Mouse (Mus musculus): ENCODE results near the gene Slc35e3. TPM values are rescaled to one million over a fixed set of nuclear protein-coding genes. Genes with fewer than 3 reads are reported as not detected.
"Not testable (repeated sequence)": the region's sequence is repeated elsewhere in the genome, so short reads cannot be mapped to it uniquely, and the experiment has no call there.

Gene Slc35e3
- total RNA-seq, 2 experiments from 2014 or later, result 15.1 to 15.6 TPM

DNA sequence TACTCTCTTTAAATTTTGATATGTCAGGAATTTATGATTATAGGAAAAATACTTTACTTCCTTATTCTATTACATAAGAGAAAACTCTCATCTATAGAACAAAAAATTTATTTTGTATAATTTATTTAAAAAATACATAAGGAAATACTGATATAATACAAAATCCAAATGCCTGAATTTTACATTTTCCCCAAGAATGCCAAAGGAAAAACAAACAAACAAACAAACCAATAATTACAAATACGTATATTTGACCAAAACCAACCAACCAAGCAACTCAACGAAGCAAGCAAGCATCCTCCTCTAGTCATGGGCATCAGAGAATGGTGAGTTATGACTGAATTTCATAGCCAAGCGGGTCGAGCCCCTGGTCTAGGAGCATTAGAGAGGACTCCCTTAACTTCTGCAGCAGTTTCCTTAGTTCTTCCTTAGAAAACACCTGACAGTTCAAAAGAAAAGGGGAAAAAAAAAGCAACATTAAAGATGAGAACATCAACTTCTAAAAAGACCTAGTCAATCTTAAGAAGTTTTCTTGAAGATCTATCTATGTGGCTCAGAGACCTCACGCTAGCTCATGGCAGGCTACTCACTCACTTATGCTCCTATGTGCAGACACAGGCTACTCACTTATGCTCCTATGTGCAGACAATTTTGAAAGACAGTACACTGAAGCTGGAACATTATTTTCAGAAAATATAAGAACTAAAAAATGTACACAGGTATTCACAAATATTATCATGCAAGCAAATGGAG lies 4.5 kb upstream of the Slc35e3 start:
- no peak for DNase-seq

DNA sequence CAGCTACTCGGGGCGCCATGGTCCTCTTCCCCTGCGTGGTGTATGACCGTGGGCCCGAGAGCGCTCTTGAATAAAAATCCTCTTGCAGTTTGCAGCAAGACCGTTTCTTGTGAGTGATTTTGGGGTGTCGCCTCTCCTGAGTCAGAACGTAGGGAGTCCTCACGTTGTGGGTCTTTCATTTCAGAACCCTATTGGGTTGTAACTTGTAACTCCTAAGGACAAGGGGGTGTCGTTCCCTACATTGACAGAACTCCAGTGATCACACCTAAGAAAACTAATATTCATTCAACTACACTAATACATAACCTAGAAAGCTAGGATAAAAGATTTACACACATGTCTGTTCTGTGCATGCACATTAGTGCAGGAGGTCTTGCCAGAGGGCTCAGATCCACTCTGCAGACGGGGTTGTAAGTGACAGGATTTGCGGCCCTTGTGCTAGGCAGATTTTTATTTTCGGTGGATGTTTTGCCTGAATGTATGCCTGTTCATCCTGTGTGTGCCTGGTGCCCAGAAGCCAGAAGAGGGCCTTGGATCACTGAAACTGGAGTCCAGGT lies 3.7 kb upstream of the Slc35e3 start:
- DNase-seq, result no peak

- DNase-seq, result no peak
These were observed 3.0 kb upstream of the Slc35e3 start for GRCm38 (mm10) chr10:117749050-117749686.

DNA sequence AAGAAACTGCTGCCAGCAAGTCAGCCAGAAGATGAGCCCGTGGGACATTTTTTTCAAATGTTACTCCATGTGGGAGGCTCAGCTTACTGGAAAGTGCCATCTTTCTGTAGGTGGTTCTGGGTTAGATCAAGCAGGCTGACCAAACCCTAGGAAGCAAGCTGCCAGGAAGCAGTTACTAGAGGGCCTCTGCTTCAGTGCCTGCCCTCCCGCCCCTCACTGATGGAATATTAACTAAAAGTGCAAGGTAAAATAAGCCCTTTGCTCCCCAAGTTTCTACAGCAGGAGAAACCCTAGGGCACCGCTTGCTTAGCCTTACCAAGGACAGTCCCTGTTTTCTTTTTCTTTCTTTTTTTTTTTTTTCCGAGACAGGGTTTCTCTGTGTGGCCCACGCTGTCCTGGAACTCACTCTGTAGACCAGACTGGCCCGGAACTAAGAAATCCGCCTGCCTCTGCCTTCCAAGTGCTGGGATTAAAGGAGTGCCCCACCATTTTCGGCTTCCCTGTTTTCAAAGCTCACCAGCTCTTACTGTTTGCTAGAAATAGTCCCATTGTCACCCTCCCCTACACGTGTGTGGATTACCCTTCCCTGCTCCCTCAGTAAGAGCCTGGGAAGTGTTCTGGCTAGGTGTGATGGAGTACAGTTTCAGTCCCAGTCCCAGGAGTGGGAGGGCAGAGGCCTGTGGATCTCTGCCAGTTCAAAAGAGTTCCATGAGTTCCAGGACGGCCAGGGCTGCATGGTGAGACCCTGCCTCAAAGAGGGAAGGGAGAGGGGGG lies 2.3 kb upstream of the Slc35e3 start:
- no peak for DNase-seq

DNA sequence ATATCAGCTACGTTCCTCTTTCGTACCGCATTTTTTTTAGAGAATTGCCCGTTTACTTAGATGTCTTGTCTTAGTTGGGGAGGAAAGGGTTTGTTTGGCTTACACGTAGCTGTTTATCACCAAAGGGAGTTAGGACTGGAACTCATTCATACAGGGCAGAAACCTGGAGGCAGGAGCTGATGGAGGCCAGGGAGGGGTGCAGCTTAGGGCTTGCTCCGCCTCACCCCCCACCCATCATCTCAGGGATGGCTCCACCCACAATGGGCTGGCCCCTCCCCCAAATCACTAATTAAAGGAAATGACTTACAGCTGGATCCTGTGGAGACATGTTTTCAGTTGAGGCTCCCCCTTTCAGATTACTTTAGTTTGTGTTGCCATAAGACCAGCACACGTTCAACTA lies 1.5 kb upstream of the Slc35e3 start:
- no peak for DNase-seq

DNA sequence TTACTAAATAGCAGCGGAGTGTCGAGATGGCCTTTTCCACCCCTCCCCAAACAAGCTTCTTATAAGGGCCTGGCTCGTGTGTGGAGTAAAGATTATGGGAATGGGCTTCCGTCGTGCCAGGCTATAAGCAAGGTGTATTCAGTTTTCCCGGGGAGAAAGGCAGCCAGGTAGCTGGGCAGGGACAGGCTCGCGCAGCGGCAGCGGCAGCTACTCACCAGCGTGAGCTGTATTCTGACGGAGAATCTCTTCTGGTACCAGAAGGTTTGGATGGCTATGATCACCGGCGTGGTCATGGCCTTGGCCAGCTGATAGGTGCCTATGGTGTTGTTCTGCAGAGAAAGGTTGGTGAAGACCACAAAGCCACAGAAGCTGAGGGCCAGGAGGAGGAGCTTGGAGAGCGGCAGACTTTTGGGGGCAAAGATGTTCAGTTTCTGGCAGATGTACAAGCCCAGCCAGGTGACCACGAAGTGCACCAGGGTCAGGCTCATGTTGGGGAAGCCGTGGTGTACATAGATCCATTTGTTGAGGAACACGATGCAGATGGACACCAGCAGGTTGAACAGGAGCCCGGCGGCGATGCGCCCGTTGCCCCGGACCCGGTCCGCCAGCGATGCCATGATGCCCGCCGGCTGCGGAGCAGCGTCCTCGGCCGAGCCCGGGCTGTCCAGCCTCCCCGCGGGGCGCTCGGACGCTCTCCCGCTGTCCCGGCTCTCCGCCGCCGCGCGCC lies 432 bp downstream of the Slc35e3 start:
- DNase-seq, result peak in 1 of 2 experiments; percentile 35

- no peak for DNase-seq
These were observed 2.2 kb downstream of the Slc35e3 start for GRCm38 (mm10) chr10:117743917-117744316.

GRCm38 (mm10) chr10:117743182-117743581 lies 3.0 kb downstream of the Slc35e3 start:
- no peak for DNase-seq

- DNase-seq, result no peak
These were observed 3.5 kb downstream of the Slc35e3 start for GRCm38 (mm10) chr10:117742618-117743017.

GRCm38 (mm10) chr10:117741698-117742475 lies 4.3 kb downstream of the Slc35e3 start:
- no peak for DNase-seq

- no peak for DNase-seq
These were observed 5.2 kb downstream of the Slc35e3 start for GRCm38 (mm10) chr10:117740921-117741320.

GRCm38 (mm10) chr10:117740171-117740570 lies 6.0 kb downstream of the Slc35e3 start:
- no peak for DNase-seq

- no peak for DNase-seq
These were observed 6.6 kb downstream of the Slc35e3 start for GRCm38 (mm10) chr10:117739648-117739948.

DNA sequence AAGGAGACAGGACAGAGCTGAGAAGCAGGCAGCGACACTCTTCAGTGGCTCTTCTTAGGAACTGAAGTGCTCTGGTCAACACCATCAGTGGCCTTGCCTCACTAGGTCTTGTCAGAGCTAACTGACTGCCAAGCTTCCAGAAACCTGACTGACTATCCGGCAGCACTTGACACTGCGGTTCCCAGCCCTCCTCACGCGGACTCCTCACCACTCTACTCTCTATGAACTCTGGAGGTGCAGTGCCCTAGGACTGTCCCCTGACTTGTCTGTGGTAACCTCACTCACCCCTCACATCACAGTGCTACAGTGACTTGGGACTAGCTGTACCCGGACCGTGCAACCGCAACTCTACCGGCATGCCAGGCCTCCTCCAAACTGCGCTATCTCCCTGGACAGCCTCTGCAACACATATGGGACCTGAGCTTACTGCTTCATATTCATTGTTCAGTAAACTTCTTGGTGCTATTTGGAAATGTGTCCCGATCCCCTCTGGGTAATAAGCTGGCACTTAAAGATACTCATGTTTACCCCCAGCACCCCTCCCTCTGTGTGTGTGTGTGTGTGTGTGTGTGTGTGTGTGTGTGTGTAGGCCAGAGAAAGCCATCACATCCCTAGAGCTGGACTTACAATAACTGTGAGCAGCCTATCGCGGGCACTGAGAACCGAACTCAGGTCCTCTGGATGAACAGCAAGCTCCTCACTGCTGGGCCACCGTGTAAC lies 7.1 kb downstream of the Slc35e3 start:
- no peak for DNase-seq

- DNase-seq, result no peak
These were observed 7.8 kb downstream of the Slc35e3 start for GRCm38 (mm10) chr10:117738140-117738921.

DNA sequence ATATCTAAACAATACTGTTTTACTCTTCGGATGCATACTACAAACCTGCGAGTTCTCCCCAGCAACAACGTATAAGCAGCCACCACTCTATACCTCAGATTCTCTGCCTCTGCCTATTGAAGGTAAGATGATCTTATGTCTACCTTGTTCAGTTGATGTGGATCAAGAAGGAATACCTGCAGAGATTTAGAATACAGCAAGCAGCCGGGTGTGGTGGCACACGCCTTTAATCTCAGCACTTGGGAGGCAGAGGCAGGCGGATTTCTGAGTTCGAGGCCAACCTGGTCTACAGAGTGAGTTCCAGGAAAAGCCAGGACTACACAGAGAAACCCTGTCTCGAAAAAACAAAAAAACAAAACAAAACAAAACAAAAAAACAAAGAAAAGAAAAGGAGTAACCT lies 8.7 kb downstream of the Slc35e3 start:
- DNase-seq, result not testable (repeated sequence)

DNA sequence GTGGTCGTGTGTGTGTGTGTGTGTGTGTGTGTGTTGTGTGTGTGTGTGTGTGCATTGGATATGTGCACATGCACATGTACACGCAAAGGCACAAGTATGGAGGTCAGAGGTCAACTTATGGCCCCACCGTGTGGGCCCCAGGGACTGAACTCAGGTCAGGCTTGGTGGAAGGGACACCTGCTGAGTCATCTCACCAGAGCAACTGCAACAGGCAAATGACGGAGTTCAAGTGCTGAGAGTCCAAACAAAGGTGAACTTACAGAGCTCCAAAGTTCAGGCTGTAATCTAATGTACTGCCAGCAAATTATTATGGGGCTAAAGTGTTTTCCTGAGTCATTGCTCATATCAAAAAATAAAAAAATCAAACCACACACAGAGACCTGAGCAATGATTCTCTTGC lies 9.1 kb downstream of the Slc35e3 start:
- no peak for DNase-seq

- DNase-seq, result no peak
These were observed 9.6 kb downstream of the Slc35e3 start for GRCm38 (mm10) chr10:117736573-117736972.

- not testable (repeated sequence) for DNase-seq
These were observed 10.8 kb downstream of the Slc35e3 start for GRCm38 (mm10) chr10:117735396-117735795.
